Mouse (Mus musculus): ENCODE measurements around the gene Npvf. TPM values are rescaled to one million over a fixed set of nuclear protein-coding genes. Genes with fewer than 3 reads are reported as not detected.

The Npvf gene
- polyA plus RNA-seq (2014; fragmentation: Illumina TruSeq; extraction: RNeasy Lipid Tissue Mini Kit (QIAGEN cat#74804); ENCODE audit: insufficient read depth, low read depth, low replicate concordance), result not detected

DNA sequence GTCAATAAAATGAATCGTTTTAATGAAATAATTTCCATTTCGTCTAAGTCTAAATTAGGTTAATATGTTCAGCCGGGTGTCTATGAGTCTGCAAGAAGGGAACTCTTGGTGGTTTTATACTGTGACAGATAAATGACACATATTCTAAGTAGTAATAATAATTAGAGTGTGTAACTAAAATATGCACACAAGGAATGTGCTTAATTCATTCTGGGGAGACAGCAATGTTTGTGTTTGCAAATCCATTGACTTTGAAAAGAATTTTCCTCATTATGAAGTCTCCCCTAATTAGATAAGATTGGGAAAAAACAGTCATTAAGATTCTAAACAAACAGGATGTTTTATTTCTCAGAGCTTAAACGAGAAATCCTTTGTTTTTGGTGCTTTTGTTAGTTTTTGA, at the start of gene Npvf:
Npvf (minus strand) TSS at position 84 of the 400 bp plus-strand sequence.

Other genes starting within 250 kb of the Npvf start
- 6.2 TPM for gene Osbpl3, start 198.2 kb downstream of the Npvf start, polyA plus RNA-seq (2014; fragmentation: Illumina TruSeq; extraction: RNeasy Lipid Tissue Mini Kit (QIAGEN cat#74804); ENCODE audit: insufficient read depth, low read depth, low replicate concordance)
- gene Cycs, start 87.9 kb downstream of the Npvf start, polyA plus RNA-seq (2014; fragmentation: Illumina TruSeq; extraction: RNeasy Lipid Tissue Mini Kit (QIAGEN cat#74804); ENCODE audit: insufficient read depth, low read depth, low replicate concordance), result 40.4 TPM
- gene 4921507P07Rik, start 57.8 kb downstream of the Npvf start, polyA plus RNA-seq (2014; fragmentation: Illumina TruSeq; extraction: RNeasy Lipid Tissue Mini Kit (QIAGEN cat#74804); ENCODE audit: insufficient read depth, low read depth, low replicate concordance), result 0.43 TPM